Mouse (Mus musculus): Measurements from ENCODE around the gene Brd7.

Brd7 gene

DNA sequence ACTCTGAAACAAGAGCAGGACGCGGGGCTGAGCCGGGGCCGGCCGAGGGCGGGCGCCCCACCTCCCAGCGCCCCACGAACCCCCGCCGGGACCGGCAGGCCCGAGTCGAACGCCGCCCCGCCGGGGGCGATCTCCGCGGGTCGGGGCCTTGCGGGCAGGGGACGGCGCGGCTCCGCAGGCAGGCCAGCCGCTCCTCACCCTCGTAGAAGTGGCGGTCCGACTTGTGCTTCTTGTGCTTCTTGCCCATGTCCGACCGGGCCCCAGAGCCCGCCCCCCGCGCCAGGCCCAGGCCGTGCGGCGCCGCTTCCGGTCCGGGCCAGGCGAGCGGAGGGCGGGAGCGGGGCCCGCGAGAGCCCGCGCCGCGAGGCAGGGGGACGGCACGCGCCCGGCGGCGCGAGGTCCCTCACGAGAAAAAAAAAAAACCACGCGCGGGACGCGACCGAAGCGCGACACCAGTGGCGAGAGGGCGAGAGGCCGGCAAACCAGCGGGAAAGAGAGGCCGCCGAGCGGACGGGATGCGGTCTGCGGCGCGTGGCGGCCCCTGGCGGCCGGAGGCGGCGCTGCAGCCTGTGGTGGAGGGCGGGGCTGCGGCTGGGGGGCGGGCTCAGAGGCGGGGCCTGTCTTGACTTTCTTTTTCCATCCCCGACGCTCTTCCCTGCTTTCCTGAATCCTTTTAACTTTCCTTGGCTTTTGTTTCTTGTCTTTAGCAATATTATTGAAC is at the start of gene Brd7:
Gene Brd7 (minus strand): TSS at position 487 of the 721 bp plus-strand sequence.
- peak; percentile 90 for DNase-seq

DNA sequence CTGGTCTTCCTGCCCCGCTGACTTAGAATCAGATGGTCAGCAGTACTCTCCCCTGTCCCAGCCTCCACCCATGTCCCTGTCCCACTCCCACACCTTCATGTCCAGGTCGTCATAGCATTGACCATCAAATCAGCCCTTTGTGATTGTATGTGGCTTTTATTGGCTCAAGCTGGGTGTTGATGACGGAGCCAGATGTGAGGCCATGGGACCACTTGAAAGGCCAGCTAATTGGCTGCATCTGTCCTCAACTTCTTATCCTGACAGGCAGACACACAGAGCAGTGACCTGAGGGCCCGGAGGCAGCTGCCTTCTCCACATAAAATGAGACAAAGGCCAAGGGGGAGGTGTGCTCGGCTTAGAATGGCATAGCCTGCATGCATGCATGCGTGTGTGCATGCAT is 49.5 kb upstream of the Brd7 start:
- DNase-seq = no peak

GRCm38 (mm10) chr8:88409401-88409940 is 47.5 kb upstream of the Brd7 start:
- DNase-seq = no peak

DNA sequence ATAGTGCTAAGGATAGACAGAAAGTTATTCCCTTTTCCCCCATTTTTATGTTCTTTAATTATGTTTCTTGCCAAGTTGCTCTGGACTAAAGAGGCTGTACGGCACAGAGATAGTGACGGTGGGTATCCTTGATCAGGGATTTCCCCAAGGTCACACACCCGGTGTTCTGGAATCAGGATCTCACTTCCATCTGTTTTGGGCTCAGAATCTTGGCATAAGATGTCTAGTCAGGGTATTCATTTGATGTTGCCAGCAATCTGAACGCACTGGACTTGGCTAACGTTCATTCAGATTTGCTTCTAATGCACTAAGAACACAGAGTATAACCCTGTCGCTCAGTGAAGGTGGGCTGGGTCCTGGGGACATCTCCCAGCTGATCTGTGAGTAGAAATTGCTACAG is 45.7 kb upstream of the Brd7 start:
- no peak for DNase-seq

- DNase-seq = no peak
Measured at GRCm38 (mm10) chr8:88398060-88398459, 36.1 kb upstream of the Brd7 start.

DNA sequence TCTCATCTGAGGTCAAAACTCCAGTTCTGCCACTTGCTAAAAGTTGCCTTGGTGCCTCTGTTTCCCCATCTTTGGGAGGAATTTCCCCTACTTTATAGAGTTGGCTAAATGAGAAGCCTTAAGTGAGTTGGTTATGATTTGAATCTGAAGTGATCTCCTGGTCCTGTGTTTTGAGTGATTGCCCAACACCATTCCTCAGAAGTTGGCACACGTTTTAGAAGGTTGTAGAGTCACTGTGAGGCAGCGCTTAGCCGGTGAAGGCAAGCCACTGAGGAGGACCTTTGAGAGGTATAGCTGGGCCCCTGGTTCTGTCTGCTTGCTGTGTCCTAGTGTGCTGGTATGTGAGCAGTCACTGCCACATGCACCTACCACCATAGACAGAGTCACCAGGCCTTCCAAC is 31.3 kb upstream of the Brd7 start:
- peak; percentile 25 for DNase-seq

- DNase-seq = peak; percentile 42
Measured at GRCm38 (mm10) chr8:88390749-88391148, 28.8 kb upstream of the Brd7 start.

DNA sequence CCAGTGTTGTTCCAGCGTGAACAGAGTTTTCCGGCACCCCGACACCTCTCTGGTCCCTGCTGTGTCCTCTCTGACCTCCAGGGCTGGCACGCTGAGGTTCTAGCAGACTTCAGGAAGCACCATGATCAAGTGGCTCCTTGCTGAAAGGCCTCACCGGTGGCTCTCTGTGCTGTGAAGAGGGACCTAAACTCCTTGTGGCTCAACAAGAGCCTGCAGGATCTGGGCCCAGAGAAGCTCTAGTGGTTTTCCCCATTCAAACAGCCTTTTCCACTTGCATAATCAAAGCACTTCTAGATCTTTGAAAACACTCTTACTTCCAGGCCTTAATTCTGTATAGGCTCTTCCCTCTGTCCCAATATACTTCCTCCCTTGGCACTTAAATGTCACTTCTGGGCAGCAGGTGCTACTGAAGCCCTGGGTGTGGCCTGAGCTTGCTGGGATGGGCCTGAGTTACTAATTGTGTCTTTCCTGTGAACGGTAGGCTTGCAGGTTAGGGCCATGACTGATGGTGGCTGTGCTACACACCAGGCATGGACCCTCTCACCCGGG is 26.8 kb upstream of the Brd7 start:
- peak; percentile 21 for DNase-seq

GRCm38 (mm10) chr8:88387874-88388273 is 25.9 kb upstream of the Brd7 start:
- DNase-seq = no peak

- no peak for DNase-seq
Measured at GRCm38 (mm10) chr8:88383164-88383556, 21.2 kb upstream of the Brd7 start.

- no peak for DNase-seq
Measured at GRCm38 (mm10) chr8:88382311-88383163, 20.5 kb upstream of the Brd7 start.

DNA sequence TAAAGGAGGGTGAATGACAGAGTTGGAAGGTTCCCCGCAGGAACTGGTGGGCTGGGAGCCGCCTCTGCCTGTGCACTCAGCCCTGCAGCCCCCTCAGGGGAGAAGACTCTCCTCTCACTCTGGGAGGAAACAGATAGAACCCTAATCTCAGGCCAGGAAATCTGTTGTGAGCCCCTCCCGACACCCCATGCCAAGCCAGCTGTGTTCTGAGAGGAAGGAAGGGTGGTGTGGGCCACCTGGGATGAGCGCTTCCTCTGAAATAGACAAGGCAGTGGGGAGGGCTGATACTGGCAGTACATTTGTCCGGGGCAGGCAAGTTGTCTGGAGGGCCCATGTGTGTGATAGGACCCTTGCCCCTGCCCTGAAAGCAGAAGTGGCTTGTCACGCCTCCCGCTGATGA is 18.5 kb upstream of the Brd7 start:
- DNase-seq = no peak

GRCm38 (mm10) chr8:88376836-88377582 is 15.0 kb upstream of the Brd7 start:
- peak; percentile 8 for DNase-seq

GRCm38 (mm10) chr8:88371522-88371921 is 9.5 kb upstream of the Brd7 start:
- DNase-seq = no peak

DNA sequence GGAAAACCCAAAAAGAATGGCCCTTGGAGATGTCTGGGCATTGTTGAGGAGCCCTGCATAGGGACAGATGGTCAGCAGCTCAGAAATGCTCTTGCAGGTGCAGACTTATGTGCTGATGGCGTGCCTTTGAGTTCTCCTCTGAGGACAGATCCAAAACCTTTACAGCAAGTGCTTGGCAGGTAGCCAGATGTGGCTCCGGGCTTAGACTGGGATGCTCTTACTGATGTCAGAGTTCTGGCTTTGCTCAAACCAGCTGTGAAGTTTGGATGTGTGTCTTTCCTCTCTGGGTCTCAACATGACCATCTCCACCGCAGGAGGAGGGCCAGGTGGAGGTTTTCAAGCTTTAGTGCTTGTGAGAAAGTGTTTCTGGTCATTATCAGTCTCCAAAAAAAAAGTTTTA is 7.8 kb upstream of the Brd7 start:
- DNase-seq = no peak

DNA sequence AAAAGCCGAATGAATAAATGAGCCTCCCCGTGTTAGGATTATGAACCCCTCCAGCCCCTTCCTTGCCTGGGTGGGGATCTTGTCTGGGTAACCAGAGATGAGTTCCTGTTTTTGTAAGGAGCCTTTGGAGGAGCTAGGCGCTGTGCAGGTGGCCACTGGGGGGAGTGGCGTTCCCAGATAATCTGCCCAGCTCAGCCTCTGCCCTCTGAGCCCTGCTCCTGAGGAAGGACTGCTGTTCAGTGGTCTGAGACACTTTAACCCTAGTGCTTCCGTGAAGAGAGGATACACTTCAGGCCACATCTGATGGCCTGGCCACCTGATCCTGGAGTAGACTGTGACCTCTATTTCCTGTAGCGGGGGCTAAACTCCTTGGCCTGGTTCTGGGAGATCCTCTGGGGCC is 7.2 kb upstream of the Brd7 start:
- peak; percentile 43 for DNase-seq

- DNase-seq = no peak
Measured at GRCm38 (mm10) chr8:88362446-88363150, 604 bp upstream of the Brd7 start.

- peak; percentile 16 for DNase-seq
Measured at GRCm38 (mm10) chr8:88361044-88361707, 818 bp downstream of the Brd7 start.

DNA sequence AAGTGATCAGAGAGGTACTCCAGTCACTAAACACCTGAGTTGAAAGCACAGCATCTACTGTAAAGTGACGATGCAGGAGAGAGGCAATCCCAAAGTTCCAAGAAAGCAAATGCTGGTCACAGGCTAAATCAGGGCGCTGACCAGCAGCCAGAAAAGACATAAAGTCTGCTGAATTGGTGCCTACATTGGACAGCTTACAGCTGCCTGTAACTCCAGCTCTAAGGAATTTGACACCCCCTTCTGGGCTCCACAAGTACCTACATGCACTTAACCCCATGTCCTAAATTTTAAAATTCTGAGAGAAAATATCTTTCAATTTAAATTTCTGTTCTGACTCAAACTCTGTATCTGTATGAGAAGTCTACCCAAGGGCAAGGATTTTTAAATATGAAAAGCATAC is 2.0 kb downstream of the Brd7 start:
- DNase-seq = no peak

- no peak for DNase-seq
Measured at GRCm38 (mm10) chr8:88357946-88358345, 4.0 kb downstream of the Brd7 start.

- peak; percentile 59 for DNase-seq
Measured at GRCm38 (mm10) chr8:88357226-88357933, 4.6 kb downstream of the Brd7 start.
